17 mouse cellular contexts compared by ENCODE assay signal in the genomic region with DNA sequence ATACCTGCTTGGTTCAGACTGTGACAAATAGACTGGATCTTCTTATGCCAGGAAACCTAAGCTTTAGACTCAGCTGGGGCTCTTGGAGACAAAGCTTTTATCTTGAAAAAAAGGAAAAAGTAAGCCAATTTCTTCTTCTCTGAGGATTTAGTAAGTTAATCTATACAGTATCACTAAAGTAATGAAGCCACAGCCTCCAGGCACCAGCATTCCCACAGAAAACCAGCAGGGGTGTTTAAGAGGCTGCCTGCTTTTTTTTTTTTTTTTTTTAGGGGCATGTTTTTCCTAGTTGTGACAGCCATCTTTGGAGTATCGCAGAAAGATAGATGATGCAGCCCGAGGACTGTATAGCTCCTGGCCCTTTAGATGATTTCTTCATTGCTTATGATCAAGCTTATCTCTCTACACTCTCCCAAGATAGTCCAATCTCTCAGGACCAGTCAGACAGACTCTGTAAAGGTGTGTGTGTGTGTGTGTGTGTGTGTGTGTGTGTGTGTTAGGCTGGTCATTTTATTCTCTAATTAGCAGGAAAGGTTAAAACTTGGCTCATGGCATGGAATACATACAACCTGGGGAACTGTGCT.
DNase-seq lines count a peak whose midpoint lies in the region; ATAC-seq and TF ChIP-seq lines count a peak whose summit lies in the region.
"Had no signal": no experiment of that assay in that cellular context is flagged by ENCODE, and none has a peak within 500 bp of the region (broad histone marks: within the 10 kb centered on the region; RNA-seq: fewer than 3 reads in every experiment).

No protein-coding gene starts in this region.

- H3K4me1 ChIP-seq in limb, embryonic 11.5 days (ENCODE audit: control insufficient read depth, insufficient read depth, low read length) = no peaks in the 10 kb centered on the region
- H3K4me1 ChIP-seq in limb, embryonic 10.5 days = no peaks in the 10 kb centered on the region
- peaks cover 14% of the 10 kb centered on the region for H3K4me1 ChIP-seq in forebrain, embryonic 13.5 days
- H3K4me1 ChIP-seq in midbrain, embryonic 11.5 days (ENCODE audit: control insufficient read depth, insufficient read depth, low read length) = peaks cover 3% of the 10 kb centered on the region
- H3K4me1 ChIP-seq in intestine, embryonic 15.5 days (replicated peaks) = no peaks in the 10 kb centered on the region
- H3K4me1 ChIP-seq in thymus, adult 2 months (replicated peaks; ENCODE audit: control insufficient read depth, insufficient read depth, low read length) = no peaks in the 10 kb centered on the region
- H3K4me1 ChIP-seq: limb, embryonic 13.5 days; megakaryocyte, embryonic 14.5 days had no signal

- no peak overlapping the region for H3K4me2 ChIP-seq in limb, embryonic 11.5 days (ENCODE audit: low read depth, severe bottlenecking)
- no peak overlapping the region; the same call in 1 of the 2 replicates for H3K4me2 ChIP-seq in forebrain, embryonic 13.5 days
- H3K4me2 ChIP-seq in midbrain, embryonic 11.5 days = no peak overlapping the region
- no peak overlapping the region for H3K4me2 ChIP-seq in intestine, embryonic 15.5 days (replicated peaks)
- H3K4me2 ChIP-seq: heart, embryonic 11.5 days; limb, embryonic 13.5 days had no signal

- H3K9me3 ChIP-seq in limb, embryonic 11.5 days (ENCODE audit: control insufficient read depth, low read length) = no peaks in the 10 kb centered on the region
- no peaks in the 10 kb centered on the region for H3K9me3 ChIP-seq in limb, embryonic 10.5 days (replicated peaks)
- no peaks in the 10 kb centered on the region for H3K9me3 ChIP-seq in forebrain, embryonic 13.5 days (replicated peaks)
- H3K9me3 ChIP-seq in midbrain, embryonic 11.5 days (ENCODE audit: control insufficient read depth, low read length) = no peaks in the 10 kb centered on the region
- no peaks in the 10 kb centered on the region for H3K9me3 ChIP-seq in intestine, embryonic 15.5 days
- H3K9me3 ChIP-seq: limb, embryonic 13.5 days; megakaryocyte, embryonic 14.5 days had no signal

- no peaks in the 10 kb centered on the region for H3K36me3 ChIP-seq in limb, embryonic 11.5 days (ENCODE audit: control insufficient read depth, insufficient read depth, low read length)
- H3K36me3 ChIP-seq in limb, embryonic 10.5 days = no peaks in the 10 kb centered on the region
- no peaks in the 10 kb centered on the region for H3K36me3 ChIP-seq in forebrain, embryonic 13.5 days (ENCODE audit: poor library complexity, severe bottlenecking)
- H3K36me3 ChIP-seq in midbrain, embryonic 11.5 days (ENCODE audit: control insufficient read depth, insufficient read depth, low read length) = no peaks in the 10 kb centered on the region
- H3K36me3 ChIP-seq in intestine, embryonic 15.5 days = no peaks in the 10 kb centered on the region
- H3K36me3 ChIP-seq in thymus, adult 2 months (ENCODE audit: control insufficient read depth, insufficient read depth, low read length) = no peaks in the 10 kb centered on the region
- H3K36me3 ChIP-seq: limb, embryonic 13.5 days had no signal

- no peak for ATAC-seq in limb, embryonic 11.5 days (ENCODE audit: insufficient number of reproducible peaks, low FRiP score, low TSS enrichment, low read depth)
- peak; percentile 62 for ATAC-seq in forebrain, embryonic 13.5 days
- ATAC-seq in midbrain, embryonic 11.5 days (ENCODE audit: low FRiP score) = peak; percentile 33; the same call in 1 of the 2 replicates
- no peak for ATAC-seq in intestine, embryonic 15.5 days
- ATAC-seq: lung, postnatal 0 days had no signal

- H3K4me3 ChIP-seq in limb, embryonic 11.5 days (ENCODE audit: low read depth, low read length) = no peak overlapping the region
- H3K4me3 ChIP-seq in limb, embryonic 10.5 days = no peak overlapping the region
- H3K4me3 ChIP-seq in forebrain, embryonic 13.5 days = no peak overlapping the region
- no peak overlapping the region for H3K4me3 ChIP-seq in midbrain, embryonic 11.5 days (ENCODE audit: low read depth, low read length)
- H3K4me3 ChIP-seq in intestine, embryonic 15.5 days (replicated peaks) = no peak overlapping the region
- no peak overlapping the region for H3K4me3 ChIP-seq in thymus, adult 2 months (ENCODE audit: control insufficient read depth, insufficient read depth, low read length)
- H3K4me3 ChIP-seq: limb, embryonic 13.5 days; megakaryocyte, embryonic 14.5 days had no signal

- 86% methylated on average over 2 of the region's 2 CpGs for WGBS in limb, embryonic 11.5 days
- 71% methylated on average over 2 of the region's 2 CpGs for WGBS in limb, embryonic 10.5 days
- WGBS in forebrain, embryonic 13.5 days = 53% methylated on average over 2 of the region's 2 CpGs
- WGBS in midbrain, embryonic 11.5 days = 80% methylated on average over 2 of the region's 2 CpGs
- 58% methylated on average over 2 of the region's 2 CpGs for WGBS in intestine, embryonic 15.5 days
- WGBS in thymus, adult 2 months = 92% methylated on average over 2 of the region's 2 CpGs

- H3K9ac ChIP-seq in limb, embryonic 11.5 days (ENCODE audit: low read length) = no peak overlapping the region
- H3K9ac ChIP-seq in forebrain, embryonic 13.5 days = no peak overlapping the region; the same call in 1 of the 2 replicates
- no peak overlapping the region for H3K9ac ChIP-seq in midbrain, embryonic 11.5 days (ENCODE audit: low read length)
- no peak overlapping the region for H3K9ac ChIP-seq in intestine, embryonic 15.5 days
- H3K9ac ChIP-seq: limb, embryonic 13.5 days; liver, embryonic 14.5 days had no signal

- TF ChIP-seq POLR2A in thymus, adult 2 months (IDR thresholded peaks at IDR 0.05; ENCODE audit: control insufficient read depth, extremely low read depth, insufficient read depth, low read length, poor library complexity) = no peak

- TF ChIP-seq CTCF in thymus, adult 2 months (IDR thresholded peaks at IDR 0.05; ENCODE audit: borderline replicate concordance, control insufficient read depth, extremely low read depth, insufficient read depth, low read length, poor library complexity) = no peak

- DNase-seq in limb, embryonic 11.5 days (ENCODE audit: low spot score) = peak; percentile 16
- no peak for DNase-seq in limb, embryonic 10.5 days (ENCODE audit: low spot score)
- peak; percentile 82 for DNase-seq in midbrain, embryonic 11.5 days (ENCODE audit: low spot score, missing footprints)
- no peak for DNase-seq in ovary, postnatal 14 days (ENCODE audit: low spot score)
- no peak for DNase-seq in thymus, adult 2 months
- DNase-seq: embryo, embryonic 11 days; gastrocnemius, postnatal 14 days; spleen, adult 18-20 months; thymus, adult 18-20 months had no signal

- no peaks in the 10 kb centered on the region for H3K27me3 ChIP-seq in limb, embryonic 11.5 days (ENCODE audit: control insufficient read depth, insufficient read depth, low read length)
- H3K27me3 ChIP-seq in limb, embryonic 10.5 days (ENCODE audit: low read depth, poor library complexity, severe bottlenecking) = no peaks in the 10 kb centered on the region
- H3K27me3 ChIP-seq in forebrain, embryonic 13.5 days = no peaks in the 10 kb centered on the region
- H3K27me3 ChIP-seq in midbrain, embryonic 11.5 days (ENCODE audit: control insufficient read depth, insufficient read depth, low read length) = no peaks in the 10 kb centered on the region
- no peaks in the 10 kb centered on the region for H3K27me3 ChIP-seq in intestine, embryonic 15.5 days (replicated peaks)
- H3K27me3 ChIP-seq in thymus, adult 2 months (ENCODE audit: control insufficient read depth, insufficient read depth, low read length) = no peaks in the 10 kb centered on the region
- H3K27me3 ChIP-seq: limb, embryonic 13.5 days; megakaryocyte, embryonic 14.5 days had no signal

- H3K27ac ChIP-seq in limb, embryonic 11.5 days (replicated peaks; ENCODE audit: low read depth, low read length) = no peak overlapping the region
- H3K27ac ChIP-seq in limb, embryonic 10.5 days = no peak overlapping the region
- peak overlapping the region; percentile 66 for H3K27ac ChIP-seq in forebrain, embryonic 13.5 days
- no peak overlapping the region for H3K27ac ChIP-seq in midbrain, embryonic 11.5 days (ENCODE audit: low read depth, low read length)
- no peak overlapping the region for H3K27ac ChIP-seq in intestine, embryonic 15.5 days
- no peak overlapping the region for H3K27ac ChIP-seq in thymus, adult 2 months (ENCODE audit: control insufficient read depth, insufficient read depth, low read length)
- H3K27ac ChIP-seq: kidney, postnatal 0 days; limb, embryonic 13.5 days; liver, embryonic 14.5 days had no signal

Comparison
In these comparisons a context has a peak if more than half of its experiments do, and no peak if none do; other contexts are left out.
1. DNase-seq: peak in limb, embryonic 11.5 days (single experiment) and midbrain, embryonic 11.5 days (single experiment); none in limb, embryonic 10.5 days (single experiment), ovary, postnatal 14 days (single experiment) and thymus, adult 2 months (single experiment).
2. ATAC-seq: peak in forebrain, embryonic 13.5 days (single experiment) and midbrain, embryonic 11.5 days (single experiment); none in limb, embryonic 11.5 days (single experiment) and intestine, embryonic 15.5 days (single experiment).